Mouse (Mus musculus) limb, embryonic 13.5 days (tissue): ENCODE results near the gene Gna11. TPM values are rescaled to one million over a fixed set of nuclear protein-coding genes. Genes with fewer than 3 reads are reported as not detected.
A peak's percentile ranks its signal among the peaks of the same experiment; 100 is the strongest.

ENCODE experiments used
- ATAC-seq: fragments of 200-750 bp; cut with Nextera tagmentation; 2 replicates; pipeline ENCODE4 v1.8.0; 2017; ENCODE audit warnings: low read depth, moderate number of reproducible peaks, moderate TSS enrichment; ENCODE audit not compliant: low FRiP score
- H3K27ac ChIP-seq: fragments of 300-500 bp; sonication (generic); 2 replicates; pipeline ENCODE4 v1.5.1; 2015; ENCODE audit warnings: inconsistent platforms, mild to moderate bottlenecking, moderate library complexity
- H3K27me3 ChIP-seq: fragments of 300-500 bp; sonication (generic); 2 replicates; pipeline ENCODE4 v1.6.1; 2015; ENCODE audit warnings: mild to moderate bottlenecking, inconsistent platforms
- H3K36me3 ChIP-seq: fragments of 300-500 bp; sonication (generic); 2 replicates; pipeline ENCODE4 v1.6.1; 2015; ENCODE audit warnings: inconsistent platforms, mild to moderate bottlenecking, moderate library complexity
- H3K4me1 ChIP-seq: fragments of 300-500 bp; sonication (generic); 2 replicates; pipeline ENCODE4 v1.6.1; 2015; ENCODE audit warnings: inconsistent platforms
- H3K4me2 ChIP-seq: fragments of 300-500 bp; sonication (generic); replicated peaks from 2 replicates; pipeline ENCODE4 v1.6.1; 2015; ENCODE audit warnings: inconsistent platforms, mild to moderate bottlenecking, moderate library complexity
- H3K4me3 ChIP-seq: fragments of 300-500 bp; sonication (generic); 2 replicates; pipeline ENCODE4 v1.5.1; 2015; ENCODE audit warnings: moderate library complexity, mild to moderate bottlenecking, inconsistent platforms
- H3K9ac ChIP-seq: fragments of 300-500 bp; sonication (generic); 2 replicates; pipeline ENCODE4 v1.6.1; 2015; ENCODE audit warnings: mild to moderate bottlenecking, inconsistent platforms
- H3K9me3 ChIP-seq: fragments of 300-500 bp; sonication (generic); 2 replicates; pipeline ENCODE4 v1.6.1; 2016; ENCODE audit warnings: inconsistent platforms
- WGBS: fragments of 180-500 bp; shearing (Covaris S2); methylation state at CpG from one replicate; pipeline ENCODE4 v1.1.7; 2015; 5-methylcytosine and 5-hydroxymethylcytosine counted together
- polyA plus RNA-seq: library from polyadenylated mRNA; unstranded; fragments of >200 nt; fragmentation: Nextera tagmentation; extraction: Ambion mirVana; gene quantifications from 2 replicates; pipeline ENCODE4 v1.2.1, GENCODE M21; 2015

Gene Gna11
- polyA plus RNA-seq, 1 experiment from 2014 or later, result 89.9 TPM

DNA sequence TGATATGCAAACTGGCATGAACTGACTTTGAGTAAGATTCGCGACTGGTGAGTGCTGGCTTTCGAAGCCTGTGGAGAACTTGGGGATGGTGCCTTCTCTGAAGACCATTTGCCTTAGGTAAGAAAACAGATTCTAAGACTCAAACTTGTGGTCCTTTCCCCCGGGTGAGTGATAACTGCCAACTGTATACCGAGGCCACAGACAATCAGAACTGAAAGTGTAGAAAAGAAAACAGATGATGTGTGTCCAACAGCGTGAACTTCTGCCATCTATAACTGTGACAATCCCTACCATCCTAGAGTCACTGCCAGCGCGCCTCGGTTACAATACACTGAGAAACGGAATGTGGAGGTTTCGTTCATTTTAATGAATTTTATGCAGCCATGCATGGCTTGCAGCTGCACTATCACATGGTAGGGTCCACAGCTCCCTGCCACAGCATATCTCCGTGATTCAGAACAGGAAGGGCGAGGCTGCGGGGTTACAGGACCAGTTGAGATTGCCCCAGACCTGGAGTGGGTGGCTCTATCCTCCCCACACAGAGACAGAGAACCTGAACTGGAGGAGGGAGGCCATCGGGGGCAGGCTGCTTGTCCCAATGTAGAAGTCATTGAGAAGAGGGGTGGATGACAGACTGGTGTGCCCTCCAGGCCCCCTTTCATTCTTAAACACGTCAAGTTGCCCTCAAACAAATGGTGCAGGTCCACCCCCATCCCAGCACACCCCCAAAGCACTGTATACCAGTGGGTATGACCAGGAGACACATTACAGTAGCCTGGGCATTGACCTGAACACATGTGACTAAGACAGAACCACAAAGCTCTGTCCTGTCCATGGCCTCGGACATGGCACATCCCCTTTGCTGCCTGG, 47.4 kb downstream of the Gna11 start:
- Histone ChIP-seq H3K4me1 (peaks cover 17% of the 10 kb centered on the region), H3K27ac (no peak overlapping the region), H3K36me3 (peaks cover 10% of the 10 kb centered on the region), H3K9ac (no peak overlapping the region), H3K4me2 (peak overlapping the region; percentile 58), H3K4me3 (no peak overlapping the region), H3K9me3 (no peaks in the 10 kb centered on the region), H3K27me3 (no peaks in the 10 kb centered on the region)
- 86% methylated on average over 17 of the region's 17 CpGs for WGBS
- no peak for ATAC-seq

DNA sequence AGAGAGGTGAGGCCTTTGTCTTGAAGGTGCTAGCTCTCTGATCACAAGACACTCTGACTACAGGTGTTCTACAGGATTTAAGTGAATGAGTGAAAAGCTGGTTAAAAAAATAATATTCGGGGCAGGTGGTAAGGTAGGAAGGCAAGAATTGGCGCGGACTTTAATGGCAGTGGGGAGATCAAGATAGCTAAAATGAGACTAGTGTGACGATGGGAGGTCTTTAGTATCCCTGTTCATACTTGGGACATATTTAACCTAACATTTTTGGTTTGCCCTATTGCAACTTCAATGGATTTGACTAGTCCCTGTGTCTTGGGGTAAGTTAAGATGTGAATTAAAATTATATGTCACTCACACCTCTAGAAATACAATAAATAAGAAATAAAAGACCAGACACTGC, 48.0 kb downstream of the Gna11 start:
- 32% methylated on average over 4 of the region's 4 CpGs for WGBS
- H3K27me3 ChIP-seq, result no peaks in the 10 kb centered on the region
- no peak for ATAC-seq
- H3K4me3 ChIP-seq, result peak overlapping the region; percentile 71
- H3K36me3 ChIP-seq, result peaks cover 17% of the 10 kb centered on the region
- H3K4me2 ChIP-seq, result peak overlapping the region; percentile 58
- H3K4me1 ChIP-seq, result peaks cover 17% of the 10 kb centered on the region
- H3K9me3 ChIP-seq, result no peaks in the 10 kb centered on the region
- H3K27ac ChIP-seq, result no peak overlapping the region
- H3K9ac ChIP-seq, result peak overlapping the region; percentile 52; the same call in 1 of the 2 replicates

DNA sequence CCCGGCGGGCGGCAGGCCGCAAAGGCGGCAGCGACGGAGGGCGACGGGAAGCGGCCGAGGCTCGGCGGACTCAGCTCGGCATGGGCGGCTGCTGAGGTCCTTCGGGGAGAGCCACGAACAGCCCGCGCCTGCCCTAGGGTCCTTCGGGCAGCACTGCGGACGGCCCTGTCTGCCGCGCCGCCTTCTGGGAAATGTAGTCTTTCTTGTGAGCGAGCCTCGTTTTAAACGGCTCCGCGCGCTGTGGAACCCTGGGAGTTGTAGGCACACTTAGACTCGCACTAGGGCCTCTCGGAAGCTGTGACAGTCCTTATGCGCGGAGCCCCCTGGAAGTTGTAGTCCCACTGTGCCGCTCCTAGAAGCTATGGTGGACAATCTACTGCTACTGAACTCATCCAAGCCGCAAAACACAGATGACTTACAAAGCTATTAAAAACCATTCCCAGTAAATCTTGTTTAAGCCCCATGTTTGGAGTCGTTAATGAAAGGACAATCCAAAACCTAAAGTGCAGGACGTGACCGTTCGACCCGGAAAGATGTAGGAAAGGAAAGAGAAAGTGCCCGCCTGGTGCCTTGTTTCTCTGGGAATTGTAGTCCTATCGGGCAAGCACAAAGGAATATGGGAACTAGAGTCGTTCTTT, 48.6 kb downstream of the Gna11 start, which contains the start of gene Ncln:
Gene Ncln, minus strand, starts transcription at position 129 of the 638 bp plus-strand sequence.
- ATAC-seq, result peak; percentile 96
- no peaks in the 10 kb centered on the region for H3K27me3 ChIP-seq
- H3K36me3 ChIP-seq, result peaks cover 22% of the 10 kb centered on the region
- peaks cover 17% of the 10 kb centered on the region for H3K4me1 ChIP-seq
- H3K4me2 ChIP-seq, result peak within 1 kb of the TSS; percentile 93
- H3K4me3 ChIP-seq, result peak within 1 kb of the TSS; percentile 71
- WGBS, result under 1% methylated on average over 45 of the region's 45 CpGs
- H3K9me3 ChIP-seq, result no peaks in the 10 kb centered on the region
- no peak within 1 kb of the TSS; the same call in 1 of the 2 replicates for H3K27ac ChIP-seq
- peak within 1 kb of the TSS; percentile 84 for H3K9ac ChIP-seq

DNA sequence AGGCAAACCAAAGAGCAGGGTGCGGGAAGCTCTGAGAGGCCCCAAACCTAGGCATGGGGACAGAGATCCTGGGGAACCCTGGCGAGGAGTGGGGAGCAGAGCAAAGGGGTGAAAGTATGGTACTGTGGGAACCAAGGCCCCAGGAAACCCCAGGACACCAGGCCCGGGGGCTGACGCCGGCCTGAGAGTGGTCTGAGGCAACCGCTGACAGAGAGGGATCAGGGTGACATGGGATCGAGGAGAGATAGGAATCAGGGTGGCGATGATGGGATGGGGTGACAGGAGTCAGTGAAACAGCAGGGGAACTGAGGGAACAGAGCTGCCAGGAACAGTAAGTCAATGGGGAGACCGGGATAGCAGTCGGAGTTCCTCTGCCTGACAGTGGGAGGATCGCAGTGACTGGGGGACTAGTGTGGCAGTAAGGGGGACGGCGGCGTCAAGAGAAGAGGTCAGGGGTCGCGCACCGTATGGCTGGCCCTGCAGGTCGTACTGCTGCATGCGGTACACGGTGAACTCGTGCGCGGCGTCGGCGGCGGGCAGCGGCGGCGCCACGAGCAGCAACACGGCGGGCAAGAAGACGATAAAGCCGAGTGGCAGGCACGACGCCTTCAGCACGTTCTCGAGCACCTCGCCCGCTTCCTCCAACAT, 49.2 kb downstream of the Gna11 start:
- Histone ChIP-seq H3K36me3 (peaks cover 29% of the 10 kb centered on the region), H3K9ac (peak overlapping the region; percentile 84), H3K9me3 (no peaks in the 10 kb centered on the region), H3K4me3 (peak overlapping the region; percentile 71), H3K4me2 (peak overlapping the region; percentile 93), H3K27ac (no peak overlapping the region), H3K27me3 (no peaks in the 10 kb centered on the region), H3K4me1 (peaks cover 17% of the 10 kb centered on the region)
- 2% methylated on average over 41 of the region's 41 CpGs for WGBS
- ATAC-seq, result peak; percentile 22; the same call in 1 of the 2 replicates

DNA sequence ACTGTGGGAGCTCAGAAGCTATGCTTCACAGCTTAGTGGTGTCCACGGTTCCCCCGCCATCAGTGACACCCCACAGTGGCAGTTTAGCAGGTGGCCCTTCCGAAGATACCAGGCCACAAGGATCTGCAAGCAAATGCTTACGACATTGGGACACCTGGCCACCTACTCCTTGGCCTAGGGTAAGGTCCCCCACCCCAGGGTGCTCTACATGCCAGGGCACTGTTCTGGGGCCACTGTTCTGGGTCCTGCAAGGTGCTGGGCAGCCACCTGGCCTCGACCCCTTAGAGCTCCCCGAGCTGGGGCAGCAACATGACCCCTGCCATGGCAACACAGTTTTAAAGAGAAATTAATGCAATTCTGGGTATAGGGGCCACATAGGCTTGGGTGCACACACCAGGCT, 49.8 kb downstream of the Gna11 start:
- WGBS, result 79% methylated on average over 6 of the region's 6 CpGs
- H3K4me3 ChIP-seq, result peak overlapping the region; percentile 71
- no peak overlapping the region for H3K27ac ChIP-seq
- H3K9ac ChIP-seq, result peak overlapping the region; percentile 84
- no peaks in the 10 kb centered on the region for H3K27me3 ChIP-seq
- no peak for ATAC-seq
- H3K4me2 ChIP-seq, result peak overlapping the region; percentile 93
- H3K9me3 ChIP-seq, result no peaks in the 10 kb centered on the region
- H3K4me1 ChIP-seq, result peaks cover 17% of the 10 kb centered on the region
- H3K36me3 ChIP-seq, result peaks cover 35% of the 10 kb centered on the region

DNA sequence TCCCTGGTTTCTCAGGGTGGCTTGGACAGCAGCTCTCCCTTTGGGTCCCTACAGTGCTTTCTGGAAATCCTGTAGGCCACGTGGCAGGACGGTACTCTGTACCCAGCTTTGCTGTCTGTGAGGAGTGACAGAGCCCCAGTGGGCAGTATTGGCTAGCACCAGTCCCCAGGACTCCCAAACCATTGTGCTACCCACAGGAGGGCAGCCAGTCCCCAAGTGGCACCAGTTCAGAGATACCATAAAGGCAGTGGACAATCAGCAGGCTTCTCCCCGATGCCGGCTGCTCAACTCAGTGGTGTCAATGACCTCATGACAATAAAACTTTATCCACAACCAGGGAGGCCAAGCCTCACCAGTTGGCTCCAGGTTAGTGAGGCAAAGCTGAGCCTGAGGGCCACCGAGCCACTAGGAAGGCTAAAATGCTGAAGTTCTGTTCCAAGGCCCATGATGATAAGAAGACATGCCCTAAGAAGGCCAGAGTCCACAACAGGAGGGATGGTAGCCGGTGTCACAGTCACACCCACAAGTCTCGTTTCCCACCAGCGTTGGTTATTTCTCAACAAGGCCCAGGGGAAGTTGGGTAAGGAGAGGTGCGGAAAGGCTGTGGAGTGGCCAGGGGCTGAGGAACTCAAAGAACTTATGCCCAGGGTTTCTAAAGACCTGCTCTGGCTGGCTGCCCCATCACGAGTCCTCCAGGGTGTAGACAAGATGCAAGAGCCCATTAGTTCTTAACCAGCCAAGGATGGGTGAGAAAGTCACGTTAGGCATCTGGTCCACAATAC, 50.5 kb downstream of the Gna11 start:
- Histone ChIP-seq H3K9ac (peak overlapping the region; percentile 84), H3K27me3 (no peaks in the 10 kb centered on the region), H3K4me3 (peak overlapping the region; percentile 71), H3K4me2 (peak overlapping the region; percentile 93), H3K4me1 (peaks cover 17% of the 10 kb centered on the region), H3K9me3 (no peaks in the 10 kb centered on the region), H3K27ac (no peak overlapping the region), H3K36me3 (peaks cover 42% of the 10 kb centered on the region)
- no peak for ATAC-seq
- 82% methylated on average over 11 of the region's 11 CpGs for WGBS

DNA sequence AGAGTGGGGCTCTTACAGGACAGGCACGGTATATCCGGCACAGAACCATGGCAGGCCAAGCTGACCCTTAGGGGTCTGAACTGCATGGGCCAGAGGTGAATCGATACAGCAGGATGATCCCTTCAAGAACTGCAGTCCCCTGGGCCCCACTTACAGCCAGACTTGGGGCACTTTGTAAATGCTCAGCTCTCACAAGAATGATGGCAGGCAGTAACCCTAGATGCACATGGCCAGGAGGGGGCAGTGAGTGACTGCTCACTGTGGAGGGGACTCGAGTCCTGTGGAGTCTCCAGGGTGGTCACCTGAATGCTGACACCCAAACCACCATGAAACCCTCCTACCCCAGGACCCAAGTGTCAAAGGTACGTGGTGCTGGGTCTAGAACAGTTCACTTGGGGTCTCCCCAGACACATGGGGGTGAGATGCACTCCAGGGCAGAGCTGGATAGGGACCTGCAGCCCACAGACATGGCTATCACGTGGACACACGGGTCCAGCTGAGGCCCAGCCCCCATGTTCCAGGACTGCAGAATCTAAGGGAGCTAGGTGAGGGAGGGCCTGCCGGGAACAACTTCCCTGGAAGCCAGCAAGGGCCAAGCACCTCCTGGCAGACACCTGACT, 51.3 kb downstream of the Gna11 start:
- H3K4me2 ChIP-seq, result no peak overlapping the region
- peaks cover 17% of the 10 kb centered on the region for H3K4me1 ChIP-seq
- H3K36me3 ChIP-seq, result peaks cover 49% of the 10 kb centered on the region
- ATAC-seq, result no peak
- H3K9me3 ChIP-seq, result no peaks in the 10 kb centered on the region
- H3K4me3 ChIP-seq, result no peak overlapping the region
- H3K27me3 ChIP-seq, result no peaks in the 10 kb centered on the region
- no peak overlapping the region for H3K27ac ChIP-seq
- WGBS, result 80% methylated on average over 8 of the region's 8 CpGs
- no peak overlapping the region for H3K9ac ChIP-seq

DNA sequence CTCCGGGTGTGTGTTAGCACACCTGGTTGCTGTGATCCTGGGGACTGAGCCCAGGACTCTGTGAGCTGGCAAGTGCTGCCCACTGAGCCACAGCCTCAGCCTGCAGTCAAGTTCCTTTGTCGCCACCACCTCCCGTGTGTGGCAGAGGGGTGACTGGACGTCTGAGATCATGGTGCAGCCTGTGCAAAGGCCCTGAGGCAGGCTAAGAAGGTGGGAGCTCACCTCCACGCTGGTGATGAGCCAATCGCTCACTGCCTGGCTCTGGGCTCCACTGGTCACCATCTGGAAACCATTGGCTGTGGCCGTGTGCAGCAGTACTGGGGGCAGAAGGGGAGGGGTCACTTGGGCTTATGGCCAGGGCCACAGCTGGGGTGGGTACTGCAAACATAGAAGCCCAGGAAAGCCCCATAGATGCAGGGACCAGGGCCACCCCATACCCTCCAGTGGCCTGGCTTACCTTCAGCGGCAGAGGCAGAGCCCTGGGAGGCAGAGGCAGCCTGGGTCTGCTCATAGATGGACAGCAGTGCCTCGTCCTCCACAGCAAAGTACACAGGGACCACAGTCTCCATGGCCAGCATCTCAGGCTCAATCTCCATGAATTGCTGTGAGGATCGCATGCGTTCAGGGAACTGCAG, 52.3 kb downstream of the Gna11 start:
- Histone ChIP-seq H3K9me3 (no peaks in the 10 kb centered on the region), H3K27ac (no peak overlapping the region), H3K27me3 (no peaks in the 10 kb centered on the region), H3K4me2 (no peak overlapping the region), H3K4me1 (peaks cover 17% of the 10 kb centered on the region), H3K9ac (no peak overlapping the region), H3K36me3 (peaks cover 59% of the 10 kb centered on the region), H3K4me3 (no peak overlapping the region)
- WGBS, result 79% methylated on average over 11 of the region's 11 CpGs
- no peak for ATAC-seq

DNA sequence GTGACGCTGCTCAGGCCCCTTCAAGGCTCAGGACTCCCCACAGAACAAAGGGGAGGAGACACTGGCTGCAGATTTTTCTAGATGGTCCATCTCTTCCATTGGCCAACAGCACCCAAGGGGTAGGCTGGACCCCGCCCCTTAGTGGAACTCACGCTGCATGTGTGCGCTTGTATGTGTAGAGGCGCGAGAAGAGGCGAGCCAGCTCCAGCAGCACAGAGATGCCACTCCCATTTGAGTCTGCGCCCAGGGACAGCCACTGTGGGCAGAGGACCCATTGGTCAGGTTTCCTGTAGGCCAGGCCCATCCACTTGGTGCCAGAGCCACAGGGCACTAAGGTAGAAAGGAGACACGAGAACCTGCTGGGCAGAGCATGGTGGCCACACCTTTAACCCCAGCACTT, 54.0 kb downstream of the Gna11 start:
- H3K27ac ChIP-seq, result no peak overlapping the region
- H3K9ac ChIP-seq, result no peak overlapping the region
- 94% methylated on average over 9 of the region's 9 CpGs for WGBS
- no peak overlapping the region for H3K4me2 ChIP-seq
- H3K36me3 ChIP-seq, result peaks cover 76% of the 10 kb centered on the region
- peaks cover 17% of the 10 kb centered on the region for H3K4me1 ChIP-seq
- no peaks in the 10 kb centered on the region for H3K27me3 ChIP-seq
- H3K9me3 ChIP-seq, result no peaks in the 10 kb centered on the region
- no peak for ATAC-seq
- H3K4me3 ChIP-seq, result no peak overlapping the region

DNA sequence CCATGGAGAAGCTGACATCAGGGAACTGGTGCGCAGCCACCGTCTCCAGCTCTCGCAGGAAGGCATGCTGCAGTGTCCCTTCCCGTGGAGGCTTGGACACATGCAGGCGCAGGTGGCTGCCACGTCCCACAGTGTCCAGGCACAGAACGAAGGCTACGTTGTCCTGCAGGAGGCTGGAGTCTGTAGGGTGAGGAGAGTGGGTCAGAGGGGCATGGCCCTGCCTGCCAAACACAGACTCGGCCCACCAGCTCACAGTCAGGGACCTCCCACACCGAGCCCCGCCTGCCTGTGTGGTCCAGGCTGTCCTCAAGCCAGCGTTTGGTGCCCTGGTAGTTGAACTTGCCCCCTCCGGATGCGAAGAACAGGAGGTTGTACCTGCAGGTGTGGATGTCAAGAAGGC, 55.0 kb downstream of the Gna11 start:
- Histone ChIP-seq H3K9me3 (no peaks in the 10 kb centered on the region), H3K36me3 (peaks cover 78% of the 10 kb centered on the region)

DNA sequence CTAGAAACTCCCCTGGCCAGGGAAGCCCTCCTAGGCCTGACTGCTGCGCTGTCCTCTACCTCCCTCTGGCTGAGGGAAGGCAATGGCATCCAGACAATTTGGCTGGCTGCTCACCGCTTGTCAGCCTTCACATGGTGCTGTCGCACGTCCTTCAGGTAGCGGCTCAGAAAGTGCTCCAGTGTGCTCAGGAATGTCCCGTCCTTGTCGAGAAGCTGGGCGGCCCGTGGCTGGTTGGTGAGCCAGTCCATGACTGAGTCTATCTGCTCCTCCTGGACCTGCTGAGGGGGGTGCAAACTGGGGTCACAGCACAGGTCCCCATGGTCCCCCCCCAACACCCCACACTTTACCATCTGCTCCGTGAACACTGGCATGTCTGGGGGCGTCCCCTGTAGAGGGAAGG, 56.9 kb downstream of the Gna11 start:
- H3K36me3 ChIP-seq, result peaks cover 72% of the 10 kb centered on the region
- no peaks in the 10 kb centered on the region for H3K4me1 ChIP-seq
- H3K4me3 ChIP-seq, result no peak overlapping the region
- no peaks in the 10 kb centered on the region for H3K27me3 ChIP-seq
- H3K27ac ChIP-seq, result no peak overlapping the region
- no peak overlapping the region for H3K9ac ChIP-seq
- H3K9me3 ChIP-seq, result no peaks in the 10 kb centered on the region
- 87% methylated on average over 11 of the region's 11 CpGs for WGBS
- no peak for ATAC-seq
- H3K4me2 ChIP-seq, result no peak overlapping the region

More for the DNA sequence above, 55.0 kb downstream of the Gna11 start:
- Histone ChIP-seq H3K4me2 (no peak overlapping the region), H3K9ac (no peak overlapping the region), H3K4me1 (peaks cover 11% of the 10 kb centered on the region), H3K27ac (no peak overlapping the region), H3K27me3 (no peaks in the 10 kb centered on the region), H3K4me3 (no peak overlapping the region)
- no peak for ATAC-seq
- WGBS, result 85% methylated on average over 14 of the region's 14 CpGs
